Mouse (Mus musculus): ENCODE results near the gene Proser1. TPM values are rescaled to one million over a fixed set of nuclear protein-coding genes. Genes with fewer than 3 reads are reported as not detected.

Gene Proser1
- polyA plus RNA-seq, 1 experiment, result 5.5 TPM

GRCm38 (mm10) chr3:53477468-53477867 lies 14.0 kb downstream of the Proser1 start:
- TF ChIP-seq CEBPB (IDR thresholded peaks at IDR 0.05; ENCODE audit: low read depth) (no peak), USF1 (IDR thresholded peaks at IDR 0.05; ENCODE audit: low read depth) (no peak), MAX (IDR thresholded peaks at IDR 0.05) (no peak), MYOD1 (IDR thresholded peaks at IDR 0.05; ENCODE audit: control insufficient read depth, insufficient read length, low read depth) (no peak), MYOG (IDR thresholded peaks at IDR 0.05; ENCODE audit: control insufficient read depth, extremely low read depth, insufficient read length) (no peak), CTCF (IDR thresholded peaks at IDR 0.05; ENCODE audit: control insufficient read depth, insufficient read depth, insufficient read length) (no peak), FOSL1 (IDR thresholded peaks at IDR 0.05; ENCODE audit: insufficient read depth, low read length, poor library complexity, severe bottlenecking) (no peak)
- H3K36me3 ChIP-seq (ENCODE audit: control insufficient read depth, insufficient read depth), result peaks cover 65% of the 10 kb centered on the region
- no peak overlapping the region for H3ac ChIP-seq (ENCODE audit: control insufficient read depth, insufficient read length, low read depth)
- H3K79me2 ChIP-seq (ENCODE audit: control insufficient read depth, insufficient read depth), result no peaks in the 10 kb centered on the region
- no peaks in the 10 kb centered on the region for H3K79me3 ChIP-seq (ENCODE audit: low read depth)
- H3K4me3 ChIP-seq (ENCODE audit: insufficient read depth, poor library complexity, severe bottlenecking), result no peak overlapping the region
- no peaks in the 10 kb centered on the region for H3K27me3 ChIP-seq (ENCODE audit: control insufficient read depth, insufficient read depth, insufficient read length)

GRCm38 (mm10) chr3:53478419-53479046 lies 15.1 kb downstream of the Proser1 start:
- H3K79me2 ChIP-seq (ENCODE audit: control insufficient read depth, insufficient read depth), result no peaks in the 10 kb centered on the region
- H3K4me3 ChIP-seq (ENCODE audit: insufficient read depth, poor library complexity, severe bottlenecking), result no peak overlapping the region
- no peak overlapping the region for H3ac ChIP-seq (ENCODE audit: control insufficient read depth, insufficient read length, low read depth)
- H3K36me3 ChIP-seq (ENCODE audit: control insufficient read depth, insufficient read depth), result peaks cover 58% of the 10 kb centered on the region
- no peaks in the 10 kb centered on the region for H3K27me3 ChIP-seq (ENCODE audit: control insufficient read depth, insufficient read depth, insufficient read length)
- no peak for TF ChIP-seq CEBPB (IDR thresholded peaks at IDR 0.05; ENCODE audit: low read depth)
- TF ChIP-seq MYOD1 (IDR thresholded peaks at IDR 0.05; ENCODE audit: control insufficient read depth, insufficient read length, low read depth), result no peak
- no peak for TF ChIP-seq MAX (IDR thresholded peaks at IDR 0.05)
- no peak for TF ChIP-seq MYOG (IDR thresholded peaks at IDR 0.05; ENCODE audit: control insufficient read depth, extremely low read depth, insufficient read length)
- no peak for TF ChIP-seq FOSL1 (IDR thresholded peaks at IDR 0.05; ENCODE audit: insufficient read depth, low read length, poor library complexity, severe bottlenecking)
- no peak for TF ChIP-seq USF1 (IDR thresholded peaks at IDR 0.05; ENCODE audit: low read depth)
- no peak for TF ChIP-seq CTCF (IDR thresholded peaks at IDR 0.05; ENCODE audit: control insufficient read depth, insufficient read depth, insufficient read length)
- no peaks in the 10 kb centered on the region for H3K79me3 ChIP-seq (ENCODE audit: low read depth)

- Histone ChIP-seq H3K79me3 (ENCODE audit: low read depth) (no peaks in the 10 kb centered on the region), H3K4me3 (ENCODE audit: insufficient read depth, poor library complexity, severe bottlenecking) (no peak overlapping the region), H3K27me3 (ENCODE audit: control insufficient read depth, insufficient read depth, insufficient read length) (no peaks in the 10 kb centered on the region), H3ac (ENCODE audit: control insufficient read depth, insufficient read length, low read depth) (no peak overlapping the region), H3K36me3 (ENCODE audit: control insufficient read depth, insufficient read depth) (peaks cover 36% of the 10 kb centered on the region), H3K79me2 (ENCODE audit: control insufficient read depth, insufficient read depth) (no peaks in the 10 kb centered on the region)
- TF ChIP-seq FOSL1 (IDR thresholded peaks at IDR 0.05; ENCODE audit: insufficient read depth, low read length, poor library complexity, severe bottlenecking), result no peak
These were observed 20.1 kb downstream of the Proser1 start for GRCm38 (mm10) chr3:53483414-53484059.

GRCm38 (mm10) chr3:53486561-53486960 lies 23.1 kb downstream of the Proser1 start:
- H3K27me3 ChIP-seq (ENCODE audit: control insufficient read depth, insufficient read depth, insufficient read length), result no peaks in the 10 kb centered on the region
- peaks cover 11% of the 10 kb centered on the region for H3K36me3 ChIP-seq (ENCODE audit: control insufficient read depth, insufficient read depth)
- H3K79me3 ChIP-seq (ENCODE audit: low read depth), result no peaks in the 10 kb centered on the region
- no peak overlapping the region for H3ac ChIP-seq (ENCODE audit: control insufficient read depth, insufficient read length, low read depth)
- no peaks in the 10 kb centered on the region for H3K79me2 ChIP-seq (ENCODE audit: control insufficient read depth, insufficient read depth)
- no peak overlapping the region for H3K4me3 ChIP-seq (ENCODE audit: insufficient read depth, poor library complexity, severe bottlenecking)
- TF ChIP-seq FOSL1 (IDR thresholded peaks at IDR 0.05; ENCODE audit: insufficient read depth, low read length, poor library complexity, severe bottlenecking), result no peak
- no peak for TF ChIP-seq MYOG (IDR thresholded peaks at IDR 0.05; ENCODE audit: control insufficient read depth, extremely low read depth, insufficient read length)
- TF ChIP-seq CTCF (IDR thresholded peaks at IDR 0.05; ENCODE audit: control insufficient read depth, insufficient read depth, insufficient read length), result no peak
- no peak for TF ChIP-seq USF1 (IDR thresholded peaks at IDR 0.05; ENCODE audit: low read depth)
- TF ChIP-seq MAX (IDR thresholded peaks at IDR 0.05), result no peak
- TF ChIP-seq CEBPB (IDR thresholded peaks at IDR 0.05; ENCODE audit: low read depth), result no peak
- no peak for TF ChIP-seq MYOD1 (IDR thresholded peaks at IDR 0.05; ENCODE audit: control insufficient read depth, insufficient read length, low read depth)

GRCm38 (mm10) chr3:53486996-53487576 lies 23.6 kb downstream of the Proser1 start:
- TF ChIP-seq MYOG (IDR thresholded peaks at IDR 0.05; ENCODE audit: control insufficient read depth, extremely low read depth, insufficient read length) (no peak), MAX (IDR thresholded peaks at IDR 0.05) (no peak), CEBPB (IDR thresholded peaks at IDR 0.05; ENCODE audit: low read depth) (no peak), CTCF (IDR thresholded peaks at IDR 0.05; ENCODE audit: control insufficient read depth, insufficient read depth, insufficient read length) (no peak), FOSL1 (IDR thresholded peaks at IDR 0.05; ENCODE audit: insufficient read depth, low read length, poor library complexity, severe bottlenecking) (no peak), MYOD1 (IDR thresholded peaks at IDR 0.05; ENCODE audit: control insufficient read depth, insufficient read length, low read depth) (no peak), USF1 (IDR thresholded peaks at IDR 0.05; ENCODE audit: low read depth) (no peak)
- H3K36me3 ChIP-seq (ENCODE audit: control insufficient read depth, insufficient read depth), result peaks cover 6% of the 10 kb centered on the region
- H3K79me2 ChIP-seq (ENCODE audit: control insufficient read depth, insufficient read depth), result no peaks in the 10 kb centered on the region
- H3K27me3 ChIP-seq (ENCODE audit: control insufficient read depth, insufficient read depth, insufficient read length), result no peaks in the 10 kb centered on the region
- no peaks in the 10 kb centered on the region for H3K79me3 ChIP-seq (ENCODE audit: low read depth)
- H3K4me3 ChIP-seq (ENCODE audit: insufficient read depth, poor library complexity, severe bottlenecking), result no peak overlapping the region
- H3ac ChIP-seq (ENCODE audit: control insufficient read depth, insufficient read length, low read depth), result no peak overlapping the region
